Mouse (Mus musculus) forebrain, embryonic 15.5 days (tissue): ENCODE measurements around the gene Ikzf3. TPM values are rescaled to one million over a fixed set of nuclear protein-coding genes. Genes with fewer than 3 reads are reported as not detected.

Experiments used
- ATAC-seq: fragments of 200-750 bp; cut with Nextera tagmentation; replicated peaks from 2 replicates; pipeline ENCODE4 v1.8.0; 2017; ENCODE audit warnings: mild to moderate bottlenecking, moderate TSS enrichment, moderate library complexity
- H3K27ac ChIP-seq: fragments of 300-500 bp; sonication (generic); replicated peaks from 2 replicates; pipeline ENCODE4 v1.5.1; 2015; ENCODE audit warnings: mild to moderate bottlenecking, inconsistent platforms
- H3K27me3 ChIP-seq: fragments of 300-500 bp; sonication (generic); 2 replicates; pipeline ENCODE4 v1.6.1; 2015; ENCODE audit warnings: inconsistent platforms
- H3K36me3 ChIP-seq: fragments of 300-500 bp; sonication (generic); 2 replicates; pipeline ENCODE4 v1.6.1; 2015; ENCODE audit warnings: mild to moderate bottlenecking, inconsistent platforms
- H3K4me1 ChIP-seq: fragments of 300-500 bp; sonication (generic); 2 replicates; pipeline ENCODE4 v1.6.1; 2015; ENCODE audit warnings: inconsistent platforms
- H3K4me2 ChIP-seq: fragments of 300-500 bp; sonication (generic); replicated peaks from 2 replicates; pipeline ENCODE4 v1.6.1; 2015; ENCODE audit warnings: mild to moderate bottlenecking, inconsistent platforms
- H3K4me3 ChIP-seq: fragments of 300-500 bp; sonication (generic); 2 replicates; pipeline ENCODE4 v1.5.1; 2015; ENCODE audit warnings: mild to moderate bottlenecking, inconsistent platforms
- H3K9ac ChIP-seq: fragments of 300-500 bp; sonication (generic); replicated peaks from 2 replicates; pipeline ENCODE4 v1.6.1; 2015; ENCODE audit warnings: mild to moderate bottlenecking, inconsistent platforms
- H3K9me3 ChIP-seq: fragments of 300-500 bp; sonication (generic); 2 replicates; pipeline ENCODE4 v1.6.1; 2016; ENCODE audit warnings: inconsistent platforms
- WGBS: fragments of 180-500 bp; shearing (Covaris S2); methylation state at CpG from one replicate; pipeline ENCODE4 v1.1.7; 2015; ENCODE audit warnings: mixed read lengths; 5-methylcytosine and 5-hydroxymethylcytosine counted together
- polyA plus RNA-seq: library from polyadenylated mRNA; unstranded; fragments of >200 nt; fragmentation: Nextera tagmentation; extraction: Ambion mirVana; gene quantifications from 2 replicates; pipeline ENCODE4 v1.2.1, GENCODE M21; 2015

Ikzf3 gene
- 0.10 TPM in 1 of 2 replicates, not detected in the other for polyA plus RNA-seq

DNA sequence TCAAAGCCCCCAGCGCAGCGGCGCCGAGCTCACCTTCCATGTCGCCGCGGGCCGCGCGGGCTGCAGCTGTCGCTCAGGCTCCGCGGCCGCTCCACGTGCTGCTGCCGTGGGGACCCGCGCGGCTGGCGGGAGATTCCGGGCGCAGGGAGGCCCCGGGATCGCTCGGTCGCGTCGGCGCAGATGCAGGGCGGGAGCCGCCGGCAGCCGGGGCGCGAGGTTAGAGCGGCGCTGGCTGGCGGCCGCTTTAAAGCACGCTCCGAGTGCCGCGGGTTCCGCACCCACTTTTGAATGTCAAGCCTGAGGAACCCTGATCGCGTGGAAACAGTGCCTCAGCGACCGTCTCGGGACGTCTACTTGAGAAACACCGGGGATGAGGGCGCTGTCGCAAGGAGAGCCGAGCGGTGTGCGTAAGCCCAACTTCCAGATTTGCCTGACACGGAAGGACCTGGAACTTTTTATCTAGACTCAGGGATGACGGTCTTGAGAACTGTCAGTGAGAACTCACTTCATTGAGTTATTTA lies at the start of gene Ikzf3:
TSS of gene Ikzf3 (minus strand) at position 321 of the 521 bp plus-strand sequence.
- Histone ChIP-seq H3K27ac (no peak within 1 kb of the TSS), H3K4me2 (peak within 1 kb of the TSS; percentile 84), H3K36me3 (no peaks in the 10 kb centered on the region), H3K9me3 (no peaks in the 10 kb centered on the region), H3K4me1 (peaks cover 13% of the 10 kb centered on the region), H3K27me3 (peaks cover 79% of the 10 kb centered on the region), H3K9ac (peak within 1 kb of the TSS; percentile 37), H3K4me3 (peak within 1 kb of the TSS; percentile 42)
- no peak for ATAC-seq
- 1% methylated on average over 58 of the region's 58 CpGs for WGBS

DNA sequence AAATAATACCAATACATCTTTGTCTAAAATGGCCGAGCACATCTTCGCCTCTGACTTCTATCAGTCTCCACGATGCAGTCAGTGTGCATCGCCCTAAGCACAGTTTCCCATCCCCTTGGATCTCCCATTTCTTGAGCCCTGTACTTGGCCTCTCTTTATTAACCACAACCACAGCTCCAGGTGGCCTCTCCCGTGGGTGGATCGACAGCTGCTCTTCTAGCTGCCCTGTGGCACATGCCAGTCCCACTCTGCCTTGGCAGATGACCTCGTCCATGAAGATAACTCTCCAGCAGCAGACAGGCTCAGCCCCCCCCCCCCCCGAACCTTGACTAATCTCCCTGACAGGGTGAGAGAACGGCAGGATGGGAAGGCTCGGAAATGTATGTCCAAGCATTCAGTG lies 49.6 kb upstream of the Ikzf3 start:
- 84% methylated on average over 10 of the region's 10 CpGs for WGBS
- Histone ChIP-seq H3K4me3 (no peak overlapping the region), H3K4me1 (peaks cover 8% of the 10 kb centered on the region), H3K36me3 (no peaks in the 10 kb centered on the region), H3K9ac (no peak overlapping the region), H3K27ac (no peak overlapping the region), H3K9me3 (no peaks in the 10 kb centered on the region), H3K4me2 (no peak overlapping the region), H3K27me3 (peaks cover 4% of the 10 kb centered on the region; the same call in 1 of the 2 replicates)
- ATAC-seq, result no peak

DNA sequence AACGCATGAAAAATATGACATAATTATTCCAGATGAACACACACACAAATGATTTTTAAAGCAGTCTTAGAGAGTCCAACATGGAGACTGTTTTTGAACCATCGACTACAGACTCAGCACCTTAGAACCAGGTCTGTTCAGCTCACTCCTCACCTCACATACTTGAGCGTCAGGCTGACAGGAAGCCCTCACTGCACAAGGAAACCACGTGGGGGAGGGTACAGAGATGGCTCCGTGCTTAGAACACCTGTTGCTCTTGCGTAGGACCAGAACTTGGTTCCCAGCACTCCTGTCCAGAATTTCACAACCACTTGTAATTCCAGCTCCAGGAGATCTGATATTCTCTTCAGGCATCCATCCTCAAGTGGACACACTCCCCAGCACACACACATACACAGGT lies 49.2 kb upstream of the Ikzf3 start:
- 79% methylated on average over 6 of the region's 6 CpGs for WGBS
- H3K4me1 ChIP-seq, result peaks cover 8% of the 10 kb centered on the region
- no peak overlapping the region for H3K4me3 ChIP-seq
- no peaks in the 10 kb centered on the region for H3K36me3 ChIP-seq
- ATAC-seq, result no peak
- H3K9ac ChIP-seq, result no peak overlapping the region
- no peak overlapping the region for H3K4me2 ChIP-seq
- H3K27me3 ChIP-seq, result peaks cover 4% of the 10 kb centered on the region; the same call in 1 of the 2 replicates
- H3K27ac ChIP-seq, result no peak overlapping the region
- H3K9me3 ChIP-seq, result no peaks in the 10 kb centered on the region

DNA sequence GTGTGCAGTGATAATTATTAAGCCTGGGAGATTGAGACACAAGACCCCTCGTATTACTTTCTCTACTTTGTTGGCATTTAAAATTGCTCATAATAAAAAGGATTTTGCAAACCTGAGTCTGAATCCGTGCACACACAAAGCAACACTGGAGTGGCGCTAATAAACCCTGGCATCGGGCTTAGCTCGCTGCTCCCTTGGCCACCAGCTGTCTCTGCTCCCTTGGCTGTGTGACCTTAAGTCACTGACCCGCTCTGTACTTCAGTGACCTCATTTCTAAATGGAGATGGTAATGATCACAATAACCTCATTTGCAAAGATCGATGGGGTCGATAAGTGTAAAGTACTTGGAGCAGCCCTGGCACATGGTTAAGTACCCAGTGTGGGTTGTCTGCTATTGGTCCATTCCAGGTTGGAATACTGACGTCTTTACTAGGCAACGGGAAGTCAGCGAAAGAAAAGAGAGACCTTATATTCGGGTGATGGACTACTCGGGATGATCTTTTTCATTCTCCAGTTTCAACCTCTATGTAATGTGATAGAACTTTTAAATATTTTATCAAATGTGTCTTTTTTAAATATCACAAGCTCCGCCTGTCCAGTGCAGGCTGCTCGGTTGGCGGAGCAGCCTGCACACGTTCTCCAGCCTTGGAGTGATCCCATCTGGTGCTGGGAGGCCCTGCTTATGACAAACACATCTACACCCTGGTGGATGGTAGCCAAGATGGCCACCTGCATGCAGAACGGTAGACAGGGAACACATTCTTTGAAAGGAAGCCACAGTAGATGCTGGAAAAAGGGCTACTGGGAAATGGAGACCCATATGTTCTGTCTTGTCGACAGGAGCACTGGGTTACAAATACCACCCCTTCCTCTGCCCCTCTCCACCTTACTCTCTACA lies 45.0 kb upstream of the Ikzf3 start:
- Histone ChIP-seq H3K27ac (no peak overlapping the region), H3K9ac (no peak overlapping the region), H3K4me2 (no peak overlapping the region), H3K9me3 (no peaks in the 10 kb centered on the region), H3K4me3 (no peak overlapping the region), H3K36me3 (no peaks in the 10 kb centered on the region), H3K27me3 (no peaks in the 10 kb centered on the region), H3K4me1 (peaks cover 24% of the 10 kb centered on the region)
- ATAC-seq, result no peak
- WGBS, result 70% methylated on average over 19 of the region's 19 CpGs

DNA sequence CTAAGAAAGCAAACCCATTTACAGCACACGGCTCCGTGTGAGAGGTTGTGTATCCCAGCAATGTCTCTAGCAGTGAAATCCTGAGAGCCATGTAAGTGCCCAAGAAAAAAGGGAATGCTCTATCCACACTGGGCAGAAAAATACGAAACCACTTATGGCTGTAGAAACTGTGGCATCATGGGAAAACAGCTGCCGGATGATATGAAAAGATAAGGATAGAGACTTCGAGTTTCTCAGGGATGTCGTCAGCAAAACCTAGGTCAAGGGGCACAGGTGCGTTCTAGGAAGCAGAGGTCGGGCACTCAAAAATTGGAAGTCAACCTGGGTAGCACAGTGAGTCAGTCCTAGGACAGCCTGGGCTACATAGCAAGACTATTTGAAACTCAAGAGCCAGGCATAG lies 43.5 kb upstream of the Ikzf3 start:
- no peak overlapping the region for H3K27ac ChIP-seq
- 87% methylated on average over 8 of the region's 8 CpGs for WGBS
- H3K4me3 ChIP-seq, result no peak overlapping the region
- no peaks in the 10 kb centered on the region for H3K36me3 ChIP-seq
- H3K9me3 ChIP-seq, result no peaks in the 10 kb centered on the region
- H3K4me1 ChIP-seq, result peaks cover 39% of the 10 kb centered on the region
- no peak overlapping the region for H3K9ac ChIP-seq
- ATAC-seq, result no peak
- H3K4me2 ChIP-seq, result no peak overlapping the region
- H3K27me3 ChIP-seq, result no peaks in the 10 kb centered on the region

DNA sequence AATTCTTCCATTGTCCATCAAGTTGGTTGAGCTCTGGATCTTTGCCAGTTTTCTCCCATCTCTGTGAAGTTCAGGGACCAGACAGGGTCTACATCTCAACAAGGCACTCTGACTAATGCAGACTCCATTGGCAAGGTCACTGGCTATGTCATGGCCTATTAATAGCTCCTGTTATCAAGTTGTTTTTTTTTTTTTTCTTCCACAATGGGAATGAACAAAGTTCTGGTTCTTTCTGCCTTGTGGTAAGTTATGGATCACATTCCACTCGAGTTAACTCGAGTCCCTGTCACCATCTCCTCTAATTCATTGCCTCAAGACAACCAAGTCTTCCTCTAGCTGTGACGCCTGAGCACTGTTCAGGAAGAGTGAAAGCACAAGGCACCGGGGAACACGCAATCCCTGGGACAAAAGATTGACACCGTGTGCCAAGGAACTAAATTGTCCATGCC lies 43.0 kb upstream of the Ikzf3 start:
- no peaks in the 10 kb centered on the region for H3K36me3 ChIP-seq
- peaks cover 40% of the 10 kb centered on the region for H3K4me1 ChIP-seq
- H3K4me2 ChIP-seq, result peak overlapping the region; percentile 88; the same call in 1 of the 2 replicates
- H3K9me3 ChIP-seq, result no peaks in the 10 kb centered on the region
- H3K27ac ChIP-seq, result no peak overlapping the region
- no peaks in the 10 kb centered on the region for H3K27me3 ChIP-seq
- ATAC-seq, result no peak
- WGBS, result 66% methylated on average over 6 of the region's 6 CpGs
- H3K9ac ChIP-seq, result no peak overlapping the region
- H3K4me3 ChIP-seq, result no peak overlapping the region

DNA sequence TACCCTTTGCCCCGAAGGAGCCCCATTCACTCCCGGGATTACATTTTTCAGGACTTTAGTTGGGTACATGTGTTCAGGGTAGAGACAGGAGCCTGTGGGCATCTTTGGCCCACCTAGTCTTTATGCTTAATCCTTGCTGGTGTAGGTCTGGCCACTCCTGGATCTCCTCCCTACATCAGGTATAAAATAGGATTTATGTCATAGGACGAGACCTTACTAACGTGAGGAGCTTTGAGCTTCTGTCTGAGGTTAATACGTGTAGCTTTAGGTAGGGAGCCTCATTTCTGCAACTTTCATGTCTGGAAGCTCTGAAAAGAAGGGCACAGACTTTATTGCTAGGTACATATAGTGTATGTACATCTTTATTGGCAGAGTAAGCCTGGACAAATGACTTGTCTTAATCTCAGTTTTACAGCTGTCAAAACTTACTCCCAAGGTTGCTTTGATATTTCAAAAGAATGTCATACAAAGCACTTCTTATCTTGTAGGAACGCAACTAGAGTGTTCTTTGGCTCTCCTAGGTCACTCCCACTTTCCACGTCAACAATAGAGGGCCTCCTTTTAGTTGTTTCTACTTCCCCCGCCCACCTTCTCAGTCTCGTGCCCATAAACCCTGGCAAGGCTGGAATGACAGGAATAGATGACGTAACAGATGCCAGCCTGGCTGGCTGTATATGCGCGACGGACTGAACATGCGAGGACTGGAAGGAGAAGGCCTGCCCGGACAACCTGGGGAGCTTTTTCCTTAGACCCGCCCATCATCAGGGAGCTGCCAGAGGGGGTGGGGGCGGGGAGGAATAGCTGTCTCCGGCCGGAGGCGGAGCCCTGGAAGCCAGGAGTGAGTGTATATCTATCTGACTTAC lies 42.1 kb upstream of the Ikzf3 start:
- H3K27ac ChIP-seq, result peak overlapping the region; percentile 85
- H3K36me3 ChIP-seq, result peaks cover 7% of the 10 kb centered on the region
- H3K4me3 ChIP-seq, result peak overlapping the region; percentile 92
- peaks cover 40% of the 10 kb centered on the region for H3K4me1 ChIP-seq
- ATAC-seq, result peak; percentile 17; the same call in 1 of the 2 replicates
- H3K9me3 ChIP-seq, result no peaks in the 10 kb centered on the region
- peak overlapping the region; percentile 88 for H3K4me2 ChIP-seq
- 4% methylated on average over 20 of the region's 20 CpGs for WGBS
- H3K9ac ChIP-seq, result peak overlapping the region; percentile 95
- H3K27me3 ChIP-seq, result no peaks in the 10 kb centered on the region

DNA sequence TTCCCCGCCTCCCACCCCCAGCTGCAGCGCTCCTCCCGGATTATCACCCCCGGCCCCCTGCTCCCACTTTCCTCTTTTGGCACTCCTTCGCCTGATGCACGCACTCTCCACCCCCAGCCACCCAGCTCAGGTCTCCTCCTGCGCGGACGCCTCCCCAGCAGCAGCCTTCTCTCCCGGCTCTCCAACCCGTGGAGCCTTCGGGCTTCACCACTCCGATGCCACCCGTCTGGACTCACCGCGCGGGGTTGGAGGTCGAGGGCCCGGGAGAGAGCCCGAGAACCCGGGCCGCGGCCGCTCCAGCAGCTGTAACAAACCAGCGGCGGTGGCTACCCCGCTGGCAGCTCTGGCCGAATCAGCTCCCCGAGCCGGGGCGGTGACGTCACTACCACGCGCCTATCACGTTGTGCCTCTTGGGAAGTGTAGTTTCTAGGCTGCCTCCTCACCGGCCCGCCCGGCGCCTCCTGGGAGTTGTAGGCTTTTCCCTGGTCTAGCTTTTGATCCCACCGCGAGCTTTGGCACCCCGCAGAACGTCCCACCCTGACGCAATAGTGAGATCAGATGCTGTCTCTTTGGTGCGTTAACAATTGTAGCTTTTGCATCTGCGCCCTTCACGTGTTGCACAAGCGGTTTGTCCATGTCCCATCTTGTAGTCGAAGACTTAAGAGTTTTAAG lies 41.2 kb upstream of the Ikzf3 start, which contains the start of gene Ormdl3:
TSS of gene Ormdl3 (minus strand) at position 477 of the 672 bp plus-strand sequence.
- H3K9me3 ChIP-seq, result no peaks in the 10 kb centered on the region
- peak within 1 kb of the TSS; percentile 85 for H3K27ac ChIP-seq
- peak within 1 kb of the TSS; percentile 92 for H3K4me3 ChIP-seq
- peaks cover 40% of the 10 kb centered on the region for H3K4me1 ChIP-seq
- ATAC-seq, result peak; percentile 97
- 0% methylated on average over 49 of the region's 49 CpGs for WGBS
- H3K4me2 ChIP-seq, result peak within 1 kb of the TSS; percentile 88
- peaks cover 13% of the 10 kb centered on the region for H3K36me3 ChIP-seq
- no peaks in the 10 kb centered on the region for H3K27me3 ChIP-seq
- H3K9ac ChIP-seq, result peak within 1 kb of the TSS; percentile 95

DNA sequence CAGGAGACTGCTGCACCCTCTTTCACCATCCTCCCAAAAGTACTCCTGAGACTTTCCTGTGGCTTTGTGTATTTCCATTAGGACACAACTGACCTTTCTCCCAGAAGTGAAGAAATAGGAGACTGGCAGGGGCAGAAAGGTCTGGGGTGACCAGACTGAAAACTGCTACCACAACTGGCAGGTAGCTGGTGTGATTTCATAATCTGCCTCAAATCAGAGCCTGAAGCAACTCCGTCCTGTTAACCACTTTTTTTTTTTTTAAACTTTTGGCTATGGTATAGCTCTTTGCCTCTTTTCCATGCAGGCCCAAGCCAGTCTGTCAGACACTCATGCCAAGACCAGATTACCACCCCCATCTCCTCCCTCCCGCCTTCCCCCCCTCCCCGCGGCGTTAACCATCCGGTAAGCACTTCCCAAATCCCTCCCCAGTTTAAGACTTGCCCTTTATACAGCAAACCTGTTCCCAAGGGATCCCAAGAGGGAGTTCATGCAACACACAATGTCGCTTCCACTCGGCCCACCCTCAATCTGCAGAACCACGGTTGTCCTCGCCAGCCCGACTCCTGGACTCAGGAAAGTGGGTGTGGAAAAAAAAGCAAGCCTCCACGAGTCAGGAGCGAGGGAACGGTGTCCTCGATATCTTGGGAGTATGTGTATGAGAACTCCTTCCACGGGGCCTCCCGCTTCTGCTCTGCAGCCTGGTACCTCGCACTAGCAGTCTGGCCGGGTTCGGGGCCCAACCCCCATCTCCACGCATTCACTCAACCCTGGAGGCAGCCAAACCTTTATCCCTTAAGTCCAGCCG lies 40.5 kb upstream of the Ikzf3 start:
- no peaks in the 10 kb centered on the region for H3K27me3 ChIP-seq
- H3K4me2 ChIP-seq, result peak overlapping the region; percentile 88
- peak overlapping the region; percentile 95 for H3K9ac ChIP-seq
- H3K36me3 ChIP-seq, result peaks cover 17% of the 10 kb centered on the region
- H3K27ac ChIP-seq, result peak overlapping the region; percentile 85
- peaks cover 40% of the 10 kb centered on the region for H3K4me1 ChIP-seq
- peak; percentile 51 for ATAC-seq
- H3K9me3 ChIP-seq, result no peaks in the 10 kb centered on the region
- under 1% methylated on average over 22 of the region's 22 CpGs for WGBS
- H3K4me3 ChIP-seq, result peak overlapping the region; percentile 92

DNA sequence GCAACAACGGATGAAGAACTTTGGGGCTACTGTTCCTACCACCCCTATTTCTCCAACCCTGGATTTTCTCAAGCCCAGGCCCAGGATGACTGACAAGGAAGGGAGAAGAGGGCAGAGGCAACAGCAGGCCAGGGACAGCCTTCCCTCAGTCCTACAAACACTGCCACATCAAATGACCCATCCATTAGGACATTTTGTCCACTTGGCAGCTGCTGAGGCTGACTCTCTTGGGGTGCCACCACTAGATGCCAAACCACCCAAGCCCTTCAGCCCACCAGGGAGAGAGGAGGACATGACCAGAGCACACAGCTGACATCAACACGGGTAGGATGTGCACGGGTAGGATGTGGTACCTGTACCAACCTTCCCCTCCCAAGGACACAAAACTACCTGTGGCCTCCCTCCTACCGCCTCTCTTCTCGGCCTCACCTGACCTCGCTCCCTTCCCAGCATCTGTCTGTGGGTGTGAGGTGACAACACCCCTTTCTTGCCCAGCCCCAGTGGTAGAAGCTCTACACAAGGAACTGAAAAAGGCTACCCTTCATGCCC lies 38.9 kb upstream of the Ikzf3 start:
- H3K4me2 ChIP-seq, result no peak overlapping the region
- WGBS, result 94% methylated on average over 6 of the region's 6 CpGs

More for the DNA sequence above, 38.9 kb upstream of the Ikzf3 start:
- H3K9me3 ChIP-seq, result no peaks in the 10 kb centered on the region
- no peak overlapping the region for H3K4me3 ChIP-seq
- ATAC-seq, result no peak
- H3K27ac ChIP-seq, result no peak overlapping the region
- H3K27me3 ChIP-seq, result no peaks in the 10 kb centered on the region
- H3K9ac ChIP-seq, result no peak overlapping the region
- H3K36me3 ChIP-seq, result peaks cover 25% of the 10 kb centered on the region
- peaks cover 40% of the 10 kb centered on the region for H3K4me1 ChIP-seq
